Mouse (Mus musculus) embryonic facial prominence, embryonic 14.5 days (tissue): ENCODE measurements around the gene Ufsp1. TPM values are rescaled to one million over a fixed set of nuclear protein-coding genes. Genes with fewer than 3 reads are reported as not detected.
A peak's percentile ranks its signal among the peaks of the same experiment; 100 is the strongest.

ENCODE experiments used
- ATAC-seq: fragments of 200-750 bp; cut with Nextera tagmentation; 2 replicates; pipeline ENCODE4 v1.8.0; 2017; ENCODE audit warnings: low read depth, moderate number of reproducible peaks, moderate TSS enrichment
- DNase-seq: peaks from one replicate; pipeline ENCODE4 v3.0.0-alpha.2; 2015; ENCODE audit warnings: low spot score
- H3K27ac ChIP-seq: fragments of 300-500 bp; sonication (generic); replicated peaks from 2 replicates; pipeline ENCODE4 v1.5.1; 2014; ENCODE audit warnings: low read depth, mild to moderate bottlenecking, low read length, moderate library complexity
- H3K27me3 ChIP-seq: fragments of 300-500 bp; sonication (generic); replicated peaks from 2 replicates; pipeline ENCODE4 v1.6.1; 2014; ENCODE audit warnings: low read length; ENCODE audit not compliant: control insufficient read depth, insufficient read depth
- H3K36me3 ChIP-seq: fragments of 300-500 bp; sonication (generic); 2 replicates; pipeline ENCODE4 v1.6.1; 2014; ENCODE audit warnings: low read length, mixed read lengths; ENCODE audit not compliant: control insufficient read depth, insufficient read depth
- H3K4me1 ChIP-seq: fragments of 300-500 bp; sonication (generic); 2 replicates; pipeline ENCODE4 v1.6.1; 2014; ENCODE audit warnings: antibody characterized with exemption, low read length; ENCODE audit not compliant: control insufficient read depth, insufficient read depth
- H3K4me2 ChIP-seq: fragments of 300-500 bp; sonication (generic); 2 replicates; pipeline ENCODE4 v1.6.1; 2014; ENCODE audit warnings: low read depth, mild to moderate bottlenecking, low read length, moderate library complexity, mixed read lengths
- H3K4me3 ChIP-seq: fragments of 300-500 bp; sonication (generic); 2 replicates; pipeline ENCODE4 v1.5.1; 2014; ENCODE audit warnings: low read depth, mild to moderate bottlenecking, low read length
- H3K9ac ChIP-seq: fragments of 300-500 bp; sonication (generic); 2 replicates; pipeline ENCODE4 v1.6.1; 2014; ENCODE audit warnings: low read depth, mild to moderate bottlenecking, low read length, moderate library complexity, mixed read lengths
- H3K9me3 ChIP-seq: fragments of 300-500 bp; sonication (generic); 2 replicates; pipeline ENCODE4 v1.6.1; 2016; ENCODE audit warnings: low read length; ENCODE audit not compliant: control insufficient read depth
- WGBS: fragments of 180-500 bp; shearing (Covaris S2); extraction: QIAGEN DNeasy Blood & Tissue Kit; methylation state at CpG from one replicate; pipeline ENCODE4 v1.1.7; 2014; 5-methylcytosine and 5-hydroxymethylcytosine counted together
- polyA plus RNA-seq: library from polyadenylated mRNA; unstranded; fragments of >200 nt; fragmentation: Nextera tagmentation; extraction: Ambion mirVana; gene quantifications from 2 replicates; pipeline ENCODE4 v1.2.1, GENCODE M21; 2014

The Ufsp1 gene
- polyA plus RNA-seq, 1 experiment from 2014 or later: 12.3 TPM

DNA sequence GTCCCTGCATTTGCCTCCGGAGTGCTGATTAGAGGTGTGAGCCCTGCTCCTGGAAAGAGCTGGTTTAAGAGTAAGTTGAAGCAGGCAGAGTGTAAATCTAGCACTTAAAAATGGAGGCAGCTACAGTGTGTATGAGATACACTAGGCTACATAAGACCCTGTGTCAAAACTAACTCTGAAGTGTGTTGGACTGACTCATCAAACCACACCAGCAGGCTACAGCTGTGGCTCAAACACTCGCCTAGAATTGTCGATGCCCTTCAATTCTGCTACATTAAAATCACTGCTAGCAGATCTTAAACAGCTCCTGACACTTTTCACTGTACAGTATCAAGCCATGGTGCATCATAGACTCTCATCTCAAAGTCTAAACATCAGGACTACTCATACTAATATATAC is 9.7 kb downstream of the Ufsp1 start:
- Histone ChIP-seq H3K4me3 (no peak overlapping the region), H3K4me1 (peaks cover 19% of the 10 kb centered on the region), H3K27ac (no peak overlapping the region), H3K4me2 (no peak overlapping the region; the same call in 1 of the 2 replicates), H3K9ac (no peak overlapping the region), H3K27me3 (no peaks in the 10 kb centered on the region), H3K9me3 (0 out of 2 replicates have a peak, but pooled peaks cover 7% of the 10 kb centered on the region), H3K36me3 (peaks cover 70% of the 10 kb centered on the region)
- ATAC-seq: no peak
- DNase-seq: no peak
- 85% methylated on average over 3 of the region's 3 CpGs for WGBS

DNA sequence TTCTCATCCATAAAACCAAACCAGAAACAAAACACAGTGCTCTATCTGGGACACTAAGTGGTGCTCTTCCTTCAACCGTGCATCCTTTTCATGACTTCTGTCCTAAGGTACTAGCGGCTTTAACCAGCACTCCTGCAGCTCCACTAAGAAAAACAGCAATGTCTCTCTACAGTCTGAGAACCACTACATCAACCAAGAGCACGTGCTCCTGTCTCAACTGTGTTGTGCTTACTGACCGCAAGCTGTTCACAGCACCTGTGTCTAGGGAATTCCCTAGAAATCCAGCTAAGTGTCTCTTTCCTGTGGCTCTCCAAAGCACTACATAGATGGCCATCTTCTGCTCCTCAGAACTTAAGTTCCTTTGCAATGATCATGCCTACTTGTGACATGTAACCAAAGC is 10.4 kb downstream of the Ufsp1 start:
- Histone ChIP-seq H3K27me3 (no peaks in the 10 kb centered on the region), H3K4me2 (peak overlapping the region; percentile 69; the same call in 1 of the 2 replicates), H3K4me1 (peaks cover 19% of the 10 kb centered on the region), H3K4me3 (peak overlapping the region; percentile 97; the same call in 1 of the 2 replicates), H3K9ac (peak overlapping the region; percentile 98; the same call in 1 of the 2 replicates), H3K36me3 (peaks cover 70% of the 10 kb centered on the region), H3K9me3 (0 out of 2 replicates have a peak, but pooled peaks cover 7% of the 10 kb centered on the region), H3K27ac (no peak overlapping the region)
- DNase-seq (no peak), ATAC-seq (no peak)
- WGBS: 58% methylated on average over 4 of the region's 4 CpGs

DNA sequence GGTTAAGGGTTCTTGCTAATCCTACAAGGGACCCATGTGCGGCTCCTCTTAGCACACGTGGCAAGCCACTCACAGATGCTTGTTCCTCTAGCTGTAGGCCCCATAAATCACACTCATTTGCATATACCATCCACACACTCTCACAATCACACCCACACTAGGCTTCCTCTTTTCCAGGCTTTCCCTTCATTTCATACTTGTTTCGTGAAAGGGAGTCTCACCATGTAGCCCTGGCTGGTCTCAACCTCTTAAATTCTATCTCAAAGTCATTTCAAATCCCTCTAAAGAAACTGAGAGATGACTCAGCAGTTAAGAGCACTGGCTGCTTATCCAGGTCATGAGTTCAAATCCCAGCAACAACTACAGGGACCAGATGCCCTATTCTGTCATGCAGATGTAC is 11.4 kb downstream of the Ufsp1 start:
- Histone ChIP-seq H3K9ac (peak overlapping the region; percentile 98), H3K9me3 (0 out of 2 replicates have a peak, but pooled peaks cover 7% of the 10 kb centered on the region), H3K4me3 (peak overlapping the region; percentile 97), H3K27me3 (no peaks in the 10 kb centered on the region), H3K4me1 (peaks cover 19% of the 10 kb centered on the region), H3K27ac (no peak overlapping the region), H3K36me3 (peaks cover 70% of the 10 kb centered on the region), H3K4me2 (peak overlapping the region; percentile 69)
- DNase-seq: no peak
- WGBS: 71% methylated on average over 3 of the region's 3 CpGs
- ATAC-seq: no peak

DNA sequence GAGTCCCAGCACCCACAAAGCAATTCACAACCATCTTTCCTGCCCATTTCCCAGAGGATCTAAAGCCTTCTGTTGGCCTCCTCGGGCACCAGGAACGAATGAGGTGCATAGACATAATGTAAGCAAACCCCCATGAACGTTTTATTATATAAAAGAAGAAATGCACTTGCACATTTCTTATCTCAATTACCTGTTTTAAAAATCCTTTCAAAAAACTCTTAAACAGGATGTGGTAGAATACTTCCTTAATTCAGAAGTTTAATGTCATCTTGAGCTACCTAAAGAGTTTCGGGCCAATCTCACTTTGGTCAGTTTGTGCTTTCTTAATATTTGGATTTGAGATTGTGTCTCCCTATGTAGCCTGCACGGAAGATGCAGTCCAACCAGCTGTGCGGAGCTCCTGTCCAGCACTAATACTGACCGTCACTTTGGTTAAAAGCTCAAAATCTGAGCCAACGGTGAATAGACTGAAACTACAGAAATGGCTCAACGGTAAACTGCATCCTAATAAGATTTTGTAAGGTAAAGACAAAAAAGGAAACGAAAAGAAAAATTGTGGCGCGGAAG is 12.1 kb downstream of the Ufsp1 start:
- H3K4me2 ChIP-seq: peak overlapping the region; percentile 69
- 0 out of 2 replicates have a peak, but pooled peaks cover 7% of the 10 kb centered on the region for H3K9me3 ChIP-seq
- WGBS: 14% methylated on average over 12 of the region's 12 CpGs
- peaks cover 70% of the 10 kb centered on the region for H3K36me3 ChIP-seq
- DNase-seq: no peak
- H3K27ac ChIP-seq: peak overlapping the region; percentile 97; the same call in 1 of the 2 replicates
- H3K4me1 ChIP-seq: peaks cover 19% of the 10 kb centered on the region
- peak overlapping the region; percentile 98 for H3K9ac ChIP-seq
- H3K27me3 ChIP-seq: no peaks in the 10 kb centered on the region
- ATAC-seq: no peak
- H3K4me3 ChIP-seq: peak overlapping the region; percentile 97

DNA sequence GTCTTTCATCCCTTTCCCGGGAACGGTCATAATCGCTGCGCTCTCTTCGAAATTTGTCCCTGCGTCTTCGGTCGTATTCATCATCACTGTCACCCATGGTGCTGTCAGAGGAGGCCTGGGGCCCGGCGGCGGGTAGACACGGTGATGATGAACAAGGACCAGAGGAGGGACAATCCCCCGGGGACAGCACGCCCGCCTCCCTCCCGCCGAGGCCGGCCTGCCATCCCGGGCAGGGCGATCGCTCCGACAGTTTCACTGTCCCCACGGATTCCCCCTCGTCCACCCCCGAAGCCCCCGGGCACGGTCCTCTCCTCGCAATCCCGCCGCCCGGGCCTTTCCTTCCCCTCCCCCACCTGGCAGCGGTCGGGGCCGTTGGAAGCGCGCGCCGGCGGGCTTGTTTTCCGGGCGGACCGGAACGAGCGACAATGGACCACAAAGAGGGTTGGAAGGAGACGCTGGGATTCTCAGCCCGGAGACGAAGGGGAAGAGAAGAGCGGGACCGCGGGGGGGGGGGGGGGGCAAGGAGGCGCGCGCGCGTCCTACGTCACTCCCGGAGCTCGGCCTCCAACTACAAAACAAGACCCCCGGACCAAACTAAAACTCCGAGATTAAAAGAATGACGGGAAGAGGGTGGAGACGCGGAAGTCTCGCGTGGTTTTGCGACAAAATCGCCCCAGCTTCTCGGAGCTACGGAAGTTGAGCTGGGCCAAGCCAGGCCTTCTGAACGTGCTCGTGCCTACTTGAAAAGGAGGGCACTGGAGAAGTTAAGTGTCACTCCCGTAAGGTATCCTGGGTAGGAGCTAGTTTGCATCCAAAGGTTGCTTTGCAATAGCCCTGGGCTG is 12.9 kb downstream of the Ufsp1 start, which contains the start of gene Srrt:
Gene Srrt, minus strand, starts transcription at position 604 of the 842 bp plus-strand sequence.
- H3K36me3 ChIP-seq: peaks cover 70% of the 10 kb centered on the region
- peaks cover 26% of the 10 kb centered on the region for H3K4me1 ChIP-seq
- peak within 1 kb of the TSS; percentile 97 for H3K27ac ChIP-seq
- peak within 1 kb of the TSS; percentile 98 for H3K9ac ChIP-seq
- WGBS: 1% methylated on average over 46 of the region's 72 CpGs
- no peaks in the 10 kb centered on the region for H3K27me3 ChIP-seq
- peak within 1 kb of the TSS; percentile 97 for H3K4me3 ChIP-seq
- DNase-seq: peak; percentile 98
- peak within 1 kb of the TSS; percentile 69 for H3K4me2 ChIP-seq
- 0 out of 2 replicates have a peak, but pooled peaks cover 7% of the 10 kb centered on the region for H3K9me3 ChIP-seq
- peak; percentile 91 for ATAC-seq

DNA sequence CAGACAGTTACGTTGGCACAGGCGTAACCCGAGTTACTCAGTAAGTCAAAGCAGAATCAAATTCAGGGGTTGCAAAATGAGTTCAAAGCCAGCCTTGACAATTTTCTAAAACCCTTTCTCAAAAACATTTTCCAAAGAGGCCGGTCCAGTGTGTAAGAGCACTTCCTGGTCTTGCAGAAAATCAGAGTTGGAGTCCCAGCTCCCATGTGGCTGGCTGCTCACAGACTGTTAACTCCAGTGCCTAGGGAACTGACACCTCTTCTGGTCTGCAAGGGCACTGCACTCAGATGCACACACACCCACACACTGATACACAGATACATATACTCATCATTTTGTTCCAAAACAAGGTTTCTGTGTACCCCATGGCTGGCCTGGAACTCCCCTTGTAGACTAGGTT is 13.9 kb downstream of the Ufsp1 start:
- 95% methylated on average over 4 of the region's 4 CpGs for WGBS
- ATAC-seq: no peak
- Histone ChIP-seq H3K36me3 (peaks cover 60% of the 10 kb centered on the region), H3K4me1 (peaks cover 34% of the 10 kb centered on the region), H3K9ac (peak overlapping the region; percentile 98; the same call in 1 of the 2 replicates), H3K9me3 (0 out of 2 replicates have a peak, but pooled peaks cover 7% of the 10 kb centered on the region), H3K27ac (peak overlapping the region; percentile 97), H3K4me2 (peak overlapping the region; percentile 69), H3K4me3 (peak overlapping the region; percentile 97), H3K27me3 (no peaks in the 10 kb centered on the region)
- no peak for DNase-seq

DNA sequence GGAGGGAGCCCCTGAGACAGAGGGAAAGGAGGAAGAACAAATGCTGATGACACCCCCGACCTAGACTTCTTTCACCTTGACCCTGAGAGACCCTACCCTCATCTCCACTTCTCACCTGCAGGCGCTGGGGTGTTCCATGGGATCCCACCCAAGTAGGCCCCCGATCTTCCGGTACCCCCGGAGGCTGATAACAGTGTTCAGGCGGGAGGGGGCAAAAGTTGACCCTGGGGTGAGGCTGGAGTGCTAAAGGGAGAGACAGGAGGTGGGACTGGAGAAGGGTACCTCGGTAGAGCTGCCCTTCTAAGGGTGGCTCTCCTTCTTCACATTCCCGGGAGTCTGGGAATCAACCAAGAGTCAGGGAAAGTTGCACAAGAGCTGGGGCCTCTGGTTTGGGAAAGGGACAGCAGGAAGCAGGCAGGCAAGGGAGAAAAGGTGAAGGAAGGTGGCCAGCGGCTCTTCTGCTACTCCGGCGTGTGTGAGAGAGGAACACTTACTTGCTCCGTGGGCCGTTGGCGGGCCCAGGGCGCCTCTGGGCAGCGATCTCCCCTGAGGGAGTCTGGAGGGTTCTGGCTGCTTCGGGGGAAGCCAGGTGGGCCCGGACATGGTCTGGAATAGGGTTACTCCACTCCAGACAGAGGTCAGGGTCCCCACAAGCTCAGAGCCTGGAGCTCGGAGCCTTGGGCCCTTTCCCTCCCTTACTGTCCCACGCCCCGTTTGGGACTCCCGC is 19.2 kb downstream of the Ufsp1 start:
- Histone ChIP-seq H3K36me3 (peaks cover 56% of the 10 kb centered on the region), H3K9me3 (0 out of 2 replicates have a peak, but pooled peaks cover 5% of the 10 kb centered on the region), H3K4me2 (peak overlapping the region; percentile 85), H3K4me1 (peaks cover 26% of the 10 kb centered on the region), H3K27me3 (no peaks in the 10 kb centered on the region), H3K4me3 (peak overlapping the region; percentile 64), H3K9ac (peak overlapping the region; percentile 91), H3K27ac (peak overlapping the region; percentile 95)
- DNase-seq (no peak), ATAC-seq (peak; percentile 60)
- WGBS: 2% methylated on average over 19 of the region's 22 CpGs
